Mouse (Mus musculus): ENCODE data around the gene Asic1. TPM values are rescaled to one million over a fixed set of nuclear protein-coding genes. Genes with fewer than 3 reads are reported as not detected.

Asic1 gene
- total RNA-seq, 2 experiments from 2014 or later: 66.7 to 81.0 TPM

GRCm38 (mm10) chr15:99715982-99716746 lies 46.0 kb downstream of the Asic1 start:
- Histone ChIP-seq H3K27ac (peak overlapping the region; percentile 92), H3K4me3 (no peak overlapping the region)
- DNase-seq (ENCODE audit: extremely low spot score in 1 of 2, low spot score in 2 of 2): no peak
- no peak for TF ChIP-seq CTCF (IDR thresholded peaks at IDR 0.05)
- intact Hi-C loops (cut with DNase I): loop anchor here (2.0 kb wide), 1 partner anchor 13 kb away; the partner anchor contains the start of gene Smarcd1

- no peak for TF ChIP-seq CTCF (IDR thresholded peaks at IDR 0.05)
- peak overlapping the region; percentile 92 for H3K27ac ChIP-seq
- intact Hi-C loops (cut with DNase I): loop anchor here (2.0 kb wide), 1 partner anchor 14 kb away; the partner anchor contains the start of gene Smarcd1
- no peak overlapping the region for H3K4me3 ChIP-seq
- DNase-seq (ENCODE audit: extremely low spot score in 1 of 2, low spot score in 2 of 2): peak in 1 of 2 experiments; percentile 41
Measured at GRCm38 (mm10) chr15:99716814-99717213, 46.6 kb downstream of the Asic1 start.

- Histone ChIP-seq H3K4me3 (peak within 1 kb of the TSS; percentile 56), H3K27ac (peak within 1 kb of the TSS; percentile 92)
- no peak for TF ChIP-seq CTCF (IDR thresholded peaks at IDR 0.05)
- intact Hi-C loops (cut with DNase I): loop anchor here (2.0 kb wide), 1 partner anchor 15 kb away; the partner anchor contains the start of gene Smarcd1
- peak; percentile 68 to 71 for DNase-seq (ENCODE audit: extremely low spot score in 1 of 2, low spot score in 2 of 2)
Measured at GRCm38 (mm10) chr15:99717386-99718334, 47.5 kb downstream of the Asic1 start, which contains the start of gene Gpd1. Gene Gpd1 (plus strand): TSS chr15:99717515.

GRCm38 (mm10) chr15:99718461-99719021 lies 48.4 kb downstream of the Asic1 start:
- peak in 1 of 2 experiments; percentile 15 for DNase-seq (ENCODE audit: extremely low spot score in 1 of 2, low spot score in 2 of 2)
- Histone ChIP-seq H3K4me3 (peak overlapping the region; percentile 56), H3K27ac (peak overlapping the region; percentile 92)
- no peak for TF ChIP-seq CTCF (IDR thresholded peaks at IDR 0.05)
- intact Hi-C loops (cut with DNase I): no loop called here

GRCm38 (mm10) chr15:99719865-99720264 lies 49.7 kb downstream of the Asic1 start:
- intact Hi-C loops (cut with DNase I): no loop called here
- DNase-seq (ENCODE audit: extremely low spot score in 1 of 2, low spot score in 2 of 2): no peak
- no peak overlapping the region for H3K4me3 ChIP-seq
- peak overlapping the region; percentile 28; the same call in 1 of the 2 replicates for H3K27ac ChIP-seq
- no peak for TF ChIP-seq CTCF (IDR thresholded peaks at IDR 0.05)

- TF ChIP-seq CTCF (IDR thresholded peaks at IDR 0.05): no peak
- no peak overlapping the region for H3K4me3 ChIP-seq
- DNase-seq (ENCODE audit: extremely low spot score in 1 of 2, low spot score in 2 of 2): no peak
- no peak overlapping the region for H3K27ac ChIP-seq
- intact Hi-C loops (cut with DNase I): no loop called here
Measured at GRCm38 (mm10) chr15:99721921-99722743, 52.0 kb downstream of the Asic1 start.

- H3K4me3 ChIP-seq: no peak overlapping the region
- no peak for TF ChIP-seq CTCF (IDR thresholded peaks at IDR 0.05)
- DNase-seq (ENCODE audit: extremely low spot score in 1 of 2, low spot score in 2 of 2): no peak
- intact Hi-C loops (cut with DNase I): no loop called here
- H3K27ac ChIP-seq: peak overlapping the region; percentile 94
Measured at GRCm38 (mm10) chr15:99723120-99723514, 52.9 kb downstream of the Asic1 start.

GRCm38 (mm10) chr15:99723515-99724291 lies 53.5 kb downstream of the Asic1 start:
- DNase-seq (ENCODE audit: extremely low spot score in 1 of 2, low spot score in 2 of 2): peak in 1 of 2 experiments; percentile 47
- intact Hi-C loops (cut with DNase I): loop anchor here (2.0 kb wide), 1 partner anchor 19 kb away; the partner anchor contains the start of gene Gm17349
- H3K4me3 ChIP-seq: no peak overlapping the region
- H3K27ac ChIP-seq: peak overlapping the region; percentile 94
- no peak for TF ChIP-seq CTCF (IDR thresholded peaks at IDR 0.05)

GRCm38 (mm10) chr15:99724292-99725021 lies 54.3 kb downstream of the Asic1 start:
- intact Hi-C loops (cut with DNase I): loop anchor here (1.0 to 2.0 kb wide), 2 partner anchors 20 to 48 kb away; partner anchors contain the start of genes Cers5 and Gm17349
- Histone ChIP-seq H3K4me3 (peak overlapping the region; percentile 37), H3K27ac (peak overlapping the region; percentile 94)
- TF ChIP-seq CTCF (IDR thresholded peaks at IDR 0.05): peak; percentile 52
- DNase-seq (ENCODE audit: extremely low spot score in 1 of 2, low spot score in 2 of 2): peak; percentile 68 to 69
